Mouse (Mus musculus) heart, postnatal 10 days (tissue): ENCODE measurements around the gene Racgap1. TPM values are rescaled to one million over a fixed set of nuclear protein-coding genes. Genes with fewer than 3 reads are reported as not detected.

Source experiments
- DNase-seq, 2 experiments: peaks; one replicate each; pipeline ENCODE4 v3.0.0; 2021
- intact Hi-C: fragments of 180-260 bp; cut with DNase I; formaldehyde crosslinking; loops from one replicate; pipeline ENCODE4 v1.15.1; 2025
- total RNA-seq, 2 experiments: library from RNA; stranded (reverse); gene quantifications; 2 replicates each; pipeline ENCODE4 v1.2.3; 2021

Gene Racgap1
- total RNA-seq = 10 to 100 TPM; 28.7 to 29.6 TPM

DNA sequence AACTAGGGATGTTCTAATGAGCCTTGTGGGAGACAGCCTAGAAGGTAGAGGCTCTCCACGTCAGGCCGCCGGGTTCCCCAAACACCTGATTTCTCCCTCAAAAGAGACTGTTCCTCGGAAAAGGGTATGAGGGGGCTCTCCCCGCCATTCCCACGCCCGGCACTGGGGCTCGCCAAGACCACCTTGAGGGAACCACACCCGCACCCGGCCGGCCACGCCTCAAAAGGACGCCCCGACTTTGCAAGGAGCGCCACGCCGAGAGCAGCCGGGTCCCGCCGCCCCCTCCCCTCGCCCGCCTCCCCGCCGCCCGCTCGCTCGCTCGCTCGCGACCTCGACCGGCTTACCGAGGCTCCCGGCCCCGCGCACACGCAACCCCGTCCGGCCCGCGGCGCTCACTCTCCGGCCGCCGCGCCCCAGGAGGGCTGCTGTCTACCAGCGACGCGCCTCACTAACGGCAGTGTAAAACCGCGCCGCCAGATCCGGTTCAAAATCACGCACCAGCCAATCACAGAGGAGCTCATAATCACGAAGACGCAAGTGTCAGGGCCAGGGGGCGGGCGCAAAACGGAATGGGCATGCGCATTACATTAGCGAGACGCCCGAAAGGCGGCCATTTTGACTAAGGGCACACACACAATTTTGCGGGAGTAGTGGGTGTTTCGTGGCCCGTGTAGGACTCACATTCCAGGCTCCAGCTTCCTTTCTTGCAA, at the start of gene Racgap1:
Gene Racgap1 (minus strand): TSS at position 494 of the 710 bp plus-strand sequence.
- DNase-seq = peak; percentile 98
- intact Hi-C loops = no loop called here

DNA sequence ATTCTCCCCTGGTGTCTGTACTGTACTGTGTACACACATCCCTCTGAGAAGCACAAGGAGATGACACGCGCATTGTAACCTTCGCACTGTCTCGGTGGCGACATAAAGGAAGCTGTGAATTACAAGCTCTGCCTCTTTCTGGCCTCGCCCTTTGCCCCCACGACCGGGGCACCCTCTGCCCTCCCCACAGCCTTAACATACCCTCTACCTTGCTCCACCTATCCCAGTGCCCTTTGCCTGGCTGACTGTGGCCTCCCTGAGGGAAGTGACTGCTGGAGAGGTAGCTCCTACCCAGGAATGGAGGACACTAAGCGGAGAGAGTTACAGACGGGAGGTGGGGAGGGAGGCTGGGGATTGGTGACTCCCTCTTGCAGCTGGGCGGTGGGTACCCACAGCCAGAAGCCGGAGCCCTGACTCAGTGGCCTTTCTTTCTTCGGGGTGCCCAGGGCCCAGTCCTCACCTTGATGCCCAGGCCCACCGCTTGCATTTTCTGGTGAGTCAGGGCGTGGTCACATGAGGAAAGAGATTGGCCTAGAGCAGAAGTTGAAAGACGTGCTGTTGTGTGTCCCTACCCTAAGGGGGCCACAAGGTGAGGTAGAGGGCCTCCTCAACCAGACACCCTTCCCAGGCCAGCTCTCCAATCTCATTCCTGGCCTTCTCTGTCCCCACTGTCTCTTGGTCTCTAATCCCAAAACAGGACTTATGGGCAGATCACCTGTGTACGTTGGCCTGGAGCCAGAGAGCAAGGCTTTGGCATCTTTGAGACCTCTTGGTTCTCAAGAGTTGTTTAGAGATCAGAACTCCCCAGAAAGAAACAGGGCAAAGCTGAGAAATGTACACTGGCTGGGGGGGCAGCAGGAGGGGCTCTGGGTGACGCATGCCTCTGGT, 49.0 kb upstream of the Racgap1 start:
- intact Hi-C loops = no loop called here
- DNase-seq = no peak

GRCm38 (mm10) chr15:99699715-99700114, 48.3 kb upstream of the Racgap1 start:
- no peak for DNase-seq

DNA sequence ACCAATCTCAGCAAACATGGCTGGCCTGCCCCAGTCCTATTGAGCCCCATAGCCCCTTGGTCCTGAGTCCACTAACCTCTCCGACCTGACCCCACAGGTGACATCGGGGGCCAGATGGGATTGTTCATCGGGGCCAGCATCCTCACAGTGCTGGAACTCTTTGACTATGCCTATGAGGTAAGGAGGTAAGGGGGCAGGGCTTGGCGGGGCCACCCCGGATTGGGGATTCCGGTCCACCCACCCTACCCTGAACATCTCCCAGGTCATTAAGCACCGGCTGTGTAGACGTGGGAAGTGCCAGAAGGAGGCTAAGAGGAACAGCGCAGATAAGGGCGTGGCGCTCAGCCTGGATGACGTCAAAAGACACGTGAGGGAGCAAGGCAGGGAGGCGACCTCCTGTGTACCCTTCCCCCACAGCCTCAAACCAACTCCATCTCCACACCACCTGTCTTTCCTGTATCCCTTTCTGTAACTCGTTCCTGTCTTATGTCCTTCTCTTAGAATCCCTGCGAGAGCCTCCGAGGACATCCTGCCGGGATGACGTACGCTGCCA, 47.2 kb upstream of the Racgap1 start:
- intact Hi-C loops = no loop called here
- DNase-seq = no peak

More at GRCm38 (mm10) chr15:99699715-99700114, 48.3 kb upstream of the Racgap1 start:
- intact Hi-C loops = no loop called here

DNA sequence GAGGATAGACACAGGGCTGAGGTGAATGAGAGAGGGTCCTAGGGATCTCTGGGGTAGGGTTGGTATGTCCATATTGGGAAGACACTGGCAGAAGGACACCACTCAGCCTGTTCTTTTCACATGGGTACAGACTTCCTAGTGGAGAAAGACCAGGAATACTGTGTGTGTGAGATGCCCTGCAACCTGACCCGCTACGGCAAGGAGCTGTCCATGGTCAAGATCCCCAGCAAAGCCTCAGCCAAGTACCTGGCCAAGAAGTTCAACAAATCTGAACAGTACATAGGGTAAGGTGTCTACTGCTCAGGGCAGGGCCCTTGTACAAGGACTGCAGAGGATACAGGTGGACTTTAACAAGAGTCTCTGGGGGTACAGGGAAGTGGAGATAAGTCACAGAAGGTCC, 45.9 kb upstream of the Racgap1 start:
- intact Hi-C loops = no loop called here
- DNase-seq = no peak

GRCm38 (mm10) chr15:99691976-99692375, 40.5 kb upstream of the Racgap1 start:
- DNase-seq = no peak
- intact Hi-C loops = no loop called here

DNA sequence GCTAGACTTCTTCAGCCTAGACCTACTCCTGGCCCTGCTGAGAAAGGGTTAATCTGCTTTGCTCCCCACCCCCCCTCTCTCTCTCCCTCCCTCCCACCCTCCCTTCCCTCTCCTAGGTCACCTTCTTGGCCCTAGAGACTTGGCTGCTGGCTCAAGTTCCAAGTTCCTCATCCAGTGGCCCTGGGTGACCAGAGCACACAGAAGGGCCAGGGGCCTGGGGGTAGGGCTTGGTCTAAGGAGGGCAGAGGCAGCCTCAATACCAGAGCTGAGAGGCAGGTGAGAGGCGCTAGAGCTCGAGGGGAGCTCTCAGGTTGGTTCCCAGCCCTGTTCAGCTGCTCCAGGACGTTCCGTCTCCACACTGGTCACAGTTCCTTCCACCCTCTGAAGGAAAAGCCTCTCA, 39.5 kb upstream of the Racgap1 start:
- intact Hi-C loops = no loop called here
- no peak for DNase-seq

- intact Hi-C loops = loop anchor here (1.0 to 5.0 kb wide), 2 partner anchors 92 to 191 kb away; no protein-coding TSS in a partner anchor
- peak; percentile 65 to 76 for DNase-seq
These were observed 37.3 kb upstream of the Racgap1 start for GRCm38 (mm10) chr15:99688712-99689111.

DNA sequence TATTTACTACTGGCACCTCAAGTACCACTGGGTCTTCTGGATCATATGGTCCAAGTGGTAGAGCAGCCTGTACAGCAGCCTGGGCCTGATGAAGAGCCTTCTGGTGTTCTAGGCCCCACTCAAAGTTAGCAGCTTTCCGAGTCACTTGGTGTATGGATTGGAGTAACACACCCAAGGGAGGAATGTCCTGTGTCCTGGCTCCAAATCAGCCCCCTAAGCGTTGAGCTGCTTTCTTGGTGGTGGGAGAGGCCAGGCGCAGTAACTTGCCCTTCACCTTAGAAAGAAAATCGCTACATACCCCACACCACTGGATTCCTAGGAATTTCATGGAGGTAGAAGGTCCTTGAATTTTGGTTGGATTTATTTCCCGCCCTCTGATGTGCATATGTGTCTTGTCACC, 32.7 kb upstream of the Racgap1 start:
- intact Hi-C loops = no loop called here
- no peak for DNase-seq

- DNase-seq = no peak
- intact Hi-C loops = no loop called here
These were observed 31.4 kb upstream of the Racgap1 start for GRCm38 (mm10) chr15:99682880-99683279.

GRCm38 (mm10) chr15:99679008-99679407, 27.6 kb upstream of the Racgap1 start:
- intact Hi-C loops = no loop called here

DNA sequence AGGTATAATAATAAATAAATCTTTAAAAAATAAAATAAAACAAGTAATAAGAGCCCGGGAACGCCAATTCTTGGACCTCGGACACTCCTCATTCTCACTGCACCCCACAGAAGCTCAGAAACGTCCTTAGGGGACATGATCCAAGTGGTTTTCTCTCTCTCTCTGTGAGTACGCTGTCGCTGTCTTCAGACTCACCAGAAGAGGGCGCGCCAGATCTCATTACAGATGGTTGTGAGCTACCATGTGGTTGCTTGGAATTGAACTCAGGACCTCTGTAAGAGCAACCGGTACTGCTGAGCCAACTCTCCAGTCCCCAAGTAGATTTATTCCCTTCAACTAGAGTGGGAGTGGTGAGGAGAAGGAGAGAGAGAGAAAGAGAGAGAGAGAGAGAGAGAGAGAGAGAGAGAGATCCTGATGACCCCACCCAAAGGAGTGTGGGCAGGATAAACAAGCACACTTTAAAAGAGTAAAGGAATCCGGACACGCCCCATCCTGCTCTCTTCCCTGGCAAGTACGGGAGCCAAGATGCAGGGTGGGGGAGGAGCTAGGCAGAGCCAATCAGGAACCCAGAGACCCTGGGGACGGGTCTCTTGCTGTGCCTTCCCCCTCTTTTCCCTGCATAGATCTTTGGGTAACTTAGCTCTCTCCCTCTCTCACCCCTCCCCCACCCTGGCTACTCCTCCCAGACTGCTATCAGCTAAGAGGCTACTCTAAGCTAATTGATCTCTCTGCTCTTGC, 26.8 kb upstream of the Racgap1 start:
- DNase-seq = no peak
- intact Hi-C loops = no loop called here

More at GRCm38 (mm10) chr15:99679008-99679407, 27.6 kb upstream of the Racgap1 start:
- no peak for DNase-seq

DNA sequence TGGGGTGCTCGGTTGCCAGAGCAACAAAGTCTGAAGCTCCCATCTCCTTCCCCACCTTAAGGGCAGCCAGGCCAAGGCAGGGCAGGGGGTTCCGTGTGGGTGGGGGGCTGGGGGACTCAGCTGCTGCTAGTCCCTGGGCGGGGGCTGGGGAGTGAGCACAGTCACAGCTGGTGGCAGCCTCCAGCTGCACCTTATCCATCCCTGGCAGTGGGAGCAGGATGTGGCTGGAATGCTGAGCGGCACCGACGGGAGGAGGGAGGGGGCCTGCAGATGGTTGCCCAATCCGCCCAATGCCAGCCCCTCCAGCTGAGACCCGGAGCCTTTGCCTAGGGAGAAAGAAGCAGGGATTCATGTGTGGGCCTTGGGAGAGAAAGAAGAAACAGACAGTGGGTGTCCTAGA, 25.6 kb upstream of the Racgap1 start:
- DNase-seq = no peak
- intact Hi-C loops = no loop called here

GRCm38 (mm10) chr15:99674866-99675265, 23.4 kb upstream of the Racgap1 start:
- no peak for DNase-seq
- intact Hi-C loops = no loop called here

DNA sequence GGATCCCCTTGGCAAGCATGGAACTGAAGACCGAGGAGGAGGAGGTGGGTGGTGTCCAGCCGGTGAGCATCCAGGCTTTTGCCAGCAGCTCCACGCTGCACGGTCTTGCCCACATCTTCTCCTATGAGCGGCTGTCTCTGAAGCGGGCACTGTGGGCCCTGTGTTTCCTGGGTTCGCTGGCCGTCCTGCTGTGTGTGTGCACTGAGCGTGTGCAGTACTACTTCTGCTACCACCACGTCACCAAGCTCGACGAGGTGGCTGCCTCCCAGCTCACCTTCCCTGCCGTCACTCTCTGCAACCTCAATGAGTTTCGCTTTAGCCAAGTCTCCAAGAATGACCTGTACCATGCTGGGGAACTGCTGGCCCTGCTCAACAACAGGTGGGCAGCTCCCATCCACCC, 20.3 kb upstream of the Racgap1 start:
- no peak for DNase-seq
- intact Hi-C loops = no loop called here

DNA sequence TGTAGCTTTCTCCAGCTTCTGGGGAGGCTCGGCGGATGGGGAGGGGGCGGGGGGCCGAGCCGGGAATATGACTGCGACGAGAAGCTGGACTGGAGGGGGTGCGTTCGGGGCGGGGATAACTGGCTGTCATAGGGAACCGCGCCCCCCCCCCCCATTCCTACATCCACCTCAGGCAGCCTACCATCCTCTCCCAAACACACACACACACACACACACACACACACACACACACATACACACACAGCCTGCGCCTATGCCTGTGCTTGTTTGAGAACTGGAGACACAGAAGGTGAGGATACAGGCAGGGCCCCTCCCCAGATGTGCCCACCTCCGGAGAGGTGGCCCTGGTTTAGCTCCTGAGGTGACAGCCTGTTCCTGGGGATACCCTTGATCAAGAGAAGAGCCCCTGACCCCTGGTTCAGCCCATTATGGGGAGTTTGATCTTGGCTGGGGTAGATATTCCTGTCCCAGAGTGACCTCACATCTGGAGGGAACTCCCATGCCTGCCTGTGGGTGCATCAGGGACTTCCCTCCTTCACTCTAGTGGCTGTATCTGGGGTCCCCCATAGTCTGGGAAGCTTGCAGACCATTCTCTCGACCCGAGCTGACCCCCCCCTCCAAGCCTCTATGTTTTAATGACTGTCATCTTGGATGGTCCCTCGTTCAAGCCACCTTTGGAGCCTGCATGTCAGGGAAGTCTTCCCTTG, 19.7 kb upstream of the Racgap1 start:
- DNase-seq = no peak
- intact Hi-C loops = no loop called here

DNA sequence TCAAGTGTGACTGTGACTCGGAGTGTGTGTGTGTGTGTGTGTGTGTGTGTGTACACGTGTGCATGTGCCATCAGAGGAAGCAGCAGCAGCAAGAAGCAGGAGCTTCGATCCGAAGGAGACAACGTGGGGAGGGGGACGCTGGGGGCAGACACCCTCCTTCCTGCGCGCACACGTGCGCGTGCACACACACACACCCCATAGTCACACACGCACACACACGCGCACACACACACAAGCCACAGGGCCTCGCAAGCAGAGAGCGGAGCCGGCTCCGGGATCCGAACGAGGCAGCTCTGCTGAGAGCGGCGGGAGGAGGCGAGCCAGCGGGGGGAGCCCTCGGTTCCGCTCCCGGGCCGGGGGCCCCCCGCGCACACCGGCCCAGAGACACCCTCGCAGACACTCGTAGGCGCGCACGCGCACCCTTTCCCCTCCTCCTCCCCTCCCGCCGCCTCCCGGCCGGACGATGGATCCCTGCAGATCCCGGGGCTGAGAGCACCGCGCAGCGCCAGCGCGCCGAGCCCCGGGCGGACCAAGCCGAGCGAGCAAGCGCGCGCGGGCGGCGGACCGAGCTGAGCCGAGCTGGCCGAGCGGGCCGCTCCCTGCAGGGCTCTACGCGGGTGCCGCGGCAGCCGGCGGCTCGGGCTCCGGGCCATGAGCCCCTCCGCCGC, 18.8 kb upstream of the Racgap1 start, which contains the start of gene Asic1:
Gene Asic1 (plus strand): TSS at position 215 of the 668 bp plus-strand sequence.
- DNase-seq = peak; percentile 69
- intact Hi-C loops = no loop called here

DNA sequence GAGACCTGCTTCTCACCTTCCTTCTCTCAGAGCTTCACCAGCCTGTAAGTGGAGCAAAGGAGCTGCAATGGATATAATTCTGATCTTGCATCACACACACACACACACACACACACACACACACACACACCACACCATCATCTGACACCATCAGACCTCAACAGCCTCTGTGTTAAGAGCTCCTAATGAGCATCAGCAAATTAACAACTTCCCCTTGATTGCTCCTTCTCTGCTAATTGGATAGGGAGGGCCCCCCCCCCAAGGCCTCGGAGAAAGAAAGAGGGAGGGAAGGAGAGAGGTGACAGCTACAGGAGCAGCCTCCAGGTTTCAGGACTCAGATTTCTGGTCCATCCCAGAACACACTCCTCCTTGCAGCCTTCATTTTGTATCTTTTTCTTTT, 17.9 kb upstream of the Racgap1 start:
- DNase-seq = no peak
- intact Hi-C loops = loop anchor here (1.0 kb wide), 2 partner anchors 73 to 172 kb away; no protein-coding TSS in a partner anchor

- intact Hi-C loops = loop anchor here (1.0 kb wide), 2 partner anchors 73 to 172 kb away; no protein-coding TSS in a partner anchor
- peak; percentile 79 to 85 for DNase-seq
These were observed 17.4 kb upstream of the Racgap1 start for GRCm38 (mm10) chr15:99668881-99669280.
